29 mouse cellular contexts compared by ENCODE assay signal in the genomic region with DNA sequence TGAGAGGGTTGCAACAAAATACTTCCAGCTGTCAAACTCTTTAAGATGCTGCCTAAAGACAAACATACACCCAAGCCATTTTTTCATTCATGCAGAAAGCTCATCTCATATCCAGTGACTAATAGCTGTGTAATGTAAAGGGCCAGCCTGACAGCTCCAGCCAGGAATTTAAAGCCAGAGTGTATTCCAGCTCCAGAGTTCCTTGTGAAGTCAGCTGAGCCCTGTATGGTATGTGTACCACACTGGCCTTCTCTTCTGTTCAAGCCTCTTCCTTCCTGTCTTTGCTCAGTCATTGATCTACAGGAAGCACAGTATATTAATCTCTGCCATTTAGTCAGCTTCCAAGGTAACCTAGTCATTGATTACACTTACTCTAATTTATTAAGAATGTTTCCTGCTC. TPM values are rescaled to one million over a fixed set of nuclear protein-coding genes. Genes with fewer than 3 reads are reported as not detected.
"Had no signal": no experiment of that assay in that cellular context is flagged by ENCODE, and none has a peak within 500 bp of the region (broad histone marks: within the 10 kb centered on the region; RNA-seq: fewer than 3 reads in every experiment).

No protein-coding gene starts in this region.

- H3K4me1 ChIP-seq: liver, embryonic 13.5 days; midbrain, embryonic 12.5 days; midbrain, embryonic 15.5 days; neural tube, embryonic 12.5 days; neural tube, embryonic 15.5 days had no signal

- H3K9ac ChIP-seq: liver, embryonic 13.5 days; midbrain, embryonic 12.5 days; midbrain, embryonic 15.5 days; neural tube, embryonic 12.5 days; neural tube, embryonic 15.5 days had no signal

- H3K9me3 ChIP-seq: liver, embryonic 13.5 days; midbrain, embryonic 12.5 days; midbrain, embryonic 15.5 days; neural tube, embryonic 12.5 days; neural tube, embryonic 15.5 days had no signal

- H3K27me3 ChIP-seq: liver, embryonic 13.5 days; midbrain, embryonic 12.5 days; midbrain, embryonic 15.5 days; neural tube, embryonic 12.5 days; neural tube, embryonic 15.5 days had no signal

- H3K4me3 ChIP-seq: layer of hippocampus, adult 2 months; left cerebral cortex, adult 2 months; liver, embryonic 13.5 days; midbrain, embryonic 12.5 days; midbrain, embryonic 15.5 days; neural tube, embryonic 12.5 days; neural tube, embryonic 15.5 days had no signal

- ATAC-seq: hindbrain, postnatal 0 days; inflammation-experienced regulatory T-cells, adult 6 months; midbrain, embryonic 15.5 days had no signal

- DNase-seq: kidney, adult 18-20 months; kidney, postnatal 14 days; layer of hippocampus, postnatal 36 days; liver, embryonic 13.5 days; lung, adult 2 months; lung, postnatal 14 days; right cerebral cortex, postnatal 25 days; spleen, adult 18-20 months; thymus, adult 2 months; thymus, postnatal 14 days had no signal

- H3K36me3 ChIP-seq: liver, embryonic 13.5 days; midbrain, embryonic 12.5 days; midbrain, embryonic 15.5 days; neural tube, embryonic 12.5 days; neural tube, embryonic 15.5 days had no signal

- H3K4me2 ChIP-seq: liver, embryonic 13.5 days; midbrain, embryonic 12.5 days; midbrain, embryonic 15.5 days; neural tube, embryonic 12.5 days; neural tube, embryonic 15.5 days had no signal

- H3K27ac ChIP-seq: hindbrain, postnatal 0 days; layer of hippocampus, adult 2 months; left cerebral cortex, adult 2 months; liver, embryonic 13.5 days; macrophage; midbrain, embryonic 12.5 days; midbrain, embryonic 15.5 days; neural tube, embryonic 12.5 days; neural tube, embryonic 15.5 days had no signal

RNA-seq across cellular contexts. Expression of gene Cldn17, which starts 4.6 kb away (rescaled TPM):
- total RNA-seq: hindbrain, postnatal 0 days; layer of hippocampus, adult 2 months; layer of hippocampus, postnatal 10 days; layer of hippocampus, postnatal 36 days; left cerebral cortex, adult 2 months; left cerebral cortex, postnatal 10 days; left cerebral cortex, postnatal 36 days; liver, adult 2 months; megakaryocyte, adult 5-6 weeks had no signal
- polyA plus RNA-seq: hindbrain, postnatal 0 days; inflammation-experienced regulatory T-cells, adult 6 months; kidney, embryonic 14.5 days; large intestine, adult 2 months; limb, embryonic 11.5 days; limb, embryonic 14.5 days; liver, adult 2 months; liver, embryonic 13.5 days; liver, embryonic 16.5 days; macrophage; midbrain, embryonic 12.5 days; midbrain, embryonic 15.5 days; neural tube, embryonic 12.5 days; neural tube, embryonic 15.5 days; thymus, adult 2 months had no signal

RNA-seq across cellular contexts. Expression of gene Cldn8, which starts 51.6 kb away (rescaled TPM):
- total RNA-seq: hindbrain, postnatal 0 days; layer of hippocampus, adult 2 months; layer of hippocampus, postnatal 10 days; layer of hippocampus, postnatal 36 days; left cerebral cortex, adult 2 months; left cerebral cortex, postnatal 10 days; left cerebral cortex, postnatal 36 days; megakaryocyte, adult 5-6 weeks had no signal
- polyA plus RNA-seq: hindbrain, postnatal 0 days; inflammation-experienced regulatory T-cells, adult 6 months; liver, embryonic 13.5 days; macrophage; midbrain, embryonic 15.5 days; neural tube, embryonic 15.5 days had no signal
